Mouse (Mus musculus) adipocyte (in vitro differentiated cells): ENCODE measurements at regions not wholly inside any gene's neighbourhood (a gene's known extent, or its start where the extent isn't known, plus 50 kb on each side); places are given as distances from the start of the nearest gene placed in this dataset.

Experiments used
- DNase-seq: peaks from one replicate; pipeline ENCODE4 v3.0.0-alpha.2; 2016; ENCODE audit warnings: low spot score

DNA sequence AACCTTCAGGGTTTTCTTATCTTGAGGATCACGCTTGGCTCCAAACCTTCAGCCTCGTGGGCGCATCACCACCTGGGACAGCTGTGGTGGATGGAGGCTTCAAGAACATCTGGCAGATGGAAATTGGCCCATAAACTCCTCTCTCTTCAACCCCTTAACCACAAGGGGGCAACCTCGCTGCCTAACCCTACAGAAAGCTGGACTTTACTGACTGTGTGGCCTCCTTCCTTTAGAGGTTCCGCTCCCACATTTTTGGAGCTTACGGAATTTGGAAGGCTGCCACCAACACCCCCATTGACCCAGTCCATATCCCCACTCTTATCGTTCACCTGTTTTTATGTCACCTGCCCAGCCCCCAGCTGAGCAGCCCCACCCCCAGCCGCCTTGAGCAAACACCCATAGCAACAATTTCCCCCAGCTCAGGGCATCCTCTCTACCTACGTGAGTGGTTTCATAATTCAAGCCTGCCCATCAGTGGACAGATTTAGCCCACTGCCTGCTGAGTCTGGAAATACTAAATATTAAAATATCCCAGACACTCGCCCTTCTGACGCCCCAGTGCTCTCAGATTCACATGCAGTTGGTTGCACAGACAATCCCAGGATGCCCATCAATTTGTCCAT is 167.0 kb upstream of the Slc22a22 start:
- DNase-seq: peak; percentile 74

DNA sequence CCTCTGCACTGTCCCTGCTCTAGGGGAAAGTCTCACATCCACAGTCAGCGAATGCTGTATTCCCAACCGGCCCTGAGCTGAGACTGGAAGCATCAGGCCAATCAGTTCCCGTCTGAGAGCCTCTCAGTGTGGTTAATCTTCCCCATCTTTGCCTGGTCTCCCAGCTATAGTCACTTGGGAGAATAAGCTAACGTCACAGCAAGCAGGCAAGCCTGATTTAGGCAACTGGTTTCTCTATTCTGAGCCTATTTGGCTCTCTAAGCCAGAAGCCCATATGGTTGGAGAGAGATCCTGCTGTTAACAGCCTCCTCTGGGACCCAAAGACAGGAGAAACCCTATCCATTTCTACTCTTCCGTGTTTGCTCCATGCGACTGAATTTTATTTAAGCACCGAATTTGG is 161.7 kb upstream of the Slc22a22 start:
- no peak for DNase-seq

DNA sequence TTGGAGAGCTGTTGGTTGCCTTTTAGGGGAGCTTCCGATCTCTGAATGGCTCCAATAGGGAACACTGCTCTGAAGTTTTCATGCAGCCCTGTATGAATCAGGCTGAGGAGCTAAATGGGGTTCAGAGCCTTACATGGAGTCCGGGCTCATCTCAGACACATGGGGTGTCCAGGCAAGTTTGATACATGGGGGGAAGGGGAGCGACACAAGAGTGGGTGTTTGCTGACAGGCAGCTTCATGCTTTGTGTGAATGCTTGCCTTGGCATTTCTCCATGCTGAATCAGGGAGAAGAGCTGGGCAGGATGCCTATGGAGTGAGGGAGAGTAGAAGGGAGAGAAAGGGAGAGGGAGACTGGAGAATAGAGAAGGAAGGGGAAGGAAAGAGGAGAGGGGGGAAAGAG is 155.6 kb upstream of the Slc22a22 start:
- peak; percentile 70 for DNase-seq

DNA sequence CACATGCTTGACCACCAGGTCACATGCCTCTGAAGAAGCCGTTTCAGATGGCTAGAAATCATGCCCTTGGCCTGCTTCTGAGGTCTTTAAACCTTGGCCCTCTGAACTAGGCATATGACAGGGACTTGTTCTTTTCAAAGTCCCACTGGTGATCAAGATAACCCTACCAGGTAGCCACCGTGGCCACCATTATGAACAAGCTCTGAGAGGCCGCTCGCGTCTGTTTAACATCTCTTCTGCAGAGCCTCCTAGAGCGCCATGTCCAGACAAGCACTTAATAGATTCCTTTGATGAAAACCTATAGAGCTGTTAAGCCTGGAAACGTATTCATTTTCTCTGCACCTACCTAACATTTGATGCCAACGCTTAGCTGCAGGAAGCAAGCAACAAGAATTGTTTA is 155.1 kb upstream of the Slc22a22 start:
- DNase-seq: no peak

DNA sequence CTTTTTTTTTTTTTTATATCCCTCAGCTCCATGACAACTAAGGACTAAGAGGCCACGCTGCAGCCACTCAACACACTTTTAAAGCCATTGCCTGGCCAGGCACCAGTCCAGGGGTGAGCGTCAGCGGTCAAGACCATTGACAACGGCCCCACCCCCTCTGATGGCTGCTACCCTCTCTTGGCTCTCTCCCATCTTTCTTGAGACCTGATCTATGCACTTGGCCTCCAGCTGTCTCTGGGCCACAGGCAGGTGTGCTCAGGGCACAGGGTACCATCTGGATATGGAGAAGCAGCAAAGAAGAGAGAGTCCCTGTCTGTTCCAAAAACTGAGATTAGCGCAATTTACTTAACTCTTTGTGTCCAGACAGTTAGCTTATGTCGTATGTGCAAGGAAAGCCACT is 141.0 kb upstream of the Slc22a22 start:
- DNase-seq: no peak

DNA sequence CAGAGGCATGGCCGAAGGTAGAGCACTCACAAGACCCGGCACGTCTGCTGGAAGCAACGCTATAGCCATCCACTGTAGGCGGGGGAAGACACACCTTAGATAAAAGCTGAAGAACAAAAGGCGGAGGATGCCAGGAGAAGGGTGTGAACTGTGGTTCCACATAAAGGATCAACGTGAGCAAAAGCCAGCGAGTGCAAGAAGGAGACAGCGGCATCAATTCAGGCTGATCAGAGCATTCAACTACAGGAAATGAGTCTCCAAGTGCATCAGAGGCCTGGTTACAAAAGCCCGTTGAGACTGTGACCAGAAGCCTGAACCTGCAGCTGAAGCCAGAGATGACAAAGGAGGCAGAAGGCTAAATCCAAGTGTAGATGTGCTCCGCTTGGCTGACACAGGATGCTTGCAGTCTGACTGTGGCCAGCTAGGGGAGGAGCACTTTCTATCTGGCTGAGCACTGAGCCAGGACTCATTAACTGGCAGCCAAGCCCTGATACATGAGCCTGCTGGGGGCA is 139.5 kb upstream of the Slc22a22 start:
- peak; percentile 18 for DNase-seq

DNA sequence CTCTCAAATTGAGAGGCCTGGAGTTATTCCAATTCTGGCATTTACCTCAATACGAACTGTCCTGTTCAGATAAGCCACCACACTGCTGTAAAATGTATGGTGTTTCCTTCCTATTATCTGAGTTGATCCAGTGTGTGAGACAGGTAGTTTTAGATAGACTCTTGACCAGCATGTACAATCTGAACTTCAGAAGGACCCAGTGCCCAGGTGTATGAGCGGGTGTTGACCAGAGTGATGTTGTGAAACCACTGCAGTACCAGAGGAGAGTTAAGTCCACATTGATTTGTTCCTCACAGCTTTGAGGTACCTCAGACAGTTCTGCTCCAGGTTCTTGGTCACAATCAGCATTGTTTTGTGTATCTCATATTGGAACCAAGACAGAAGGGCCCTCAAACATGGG is 132.6 kb upstream of the Slc22a22 start:
- DNase-seq: no peak

DNA sequence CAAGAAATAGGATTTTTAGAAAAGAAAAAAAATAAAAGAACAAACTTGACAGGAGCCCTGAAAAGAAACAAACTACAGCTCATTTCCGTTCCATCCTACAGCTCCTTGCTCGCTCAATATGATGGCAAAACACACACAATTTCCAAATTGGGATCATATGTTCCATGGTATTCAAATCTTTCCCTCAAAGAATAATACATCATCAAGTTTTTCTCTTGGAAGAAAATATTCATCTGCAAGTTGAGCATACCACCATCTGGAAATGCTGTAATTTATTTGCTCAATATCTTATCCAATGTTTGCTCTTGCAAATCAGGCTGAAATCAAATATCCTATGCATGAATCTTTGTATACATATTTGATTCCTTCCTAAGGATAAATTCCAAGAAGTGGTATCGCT is 131.1 kb upstream of the Slc22a22 start:
- no peak for DNase-seq

DNA sequence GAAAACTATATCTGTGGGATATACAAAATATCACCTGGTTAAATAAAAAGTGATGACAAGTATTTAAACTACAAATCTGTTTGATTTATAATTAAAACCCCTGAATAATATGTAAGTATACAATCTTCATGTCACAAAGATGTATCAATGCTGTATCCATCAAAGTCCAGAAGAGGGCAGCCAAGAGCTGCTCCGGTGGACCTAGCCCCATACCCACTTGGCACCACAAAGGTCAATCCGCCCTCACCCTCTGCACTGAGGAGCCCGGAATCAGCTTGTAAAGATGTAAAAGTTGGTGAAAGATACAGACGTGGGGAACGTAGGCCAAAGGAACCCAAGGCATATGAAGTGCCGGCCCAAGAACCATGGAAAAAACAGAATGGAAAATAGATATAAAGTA is 123.1 kb upstream of the Slc22a22 start:
- peak; percentile 71 for DNase-seq

DNA sequence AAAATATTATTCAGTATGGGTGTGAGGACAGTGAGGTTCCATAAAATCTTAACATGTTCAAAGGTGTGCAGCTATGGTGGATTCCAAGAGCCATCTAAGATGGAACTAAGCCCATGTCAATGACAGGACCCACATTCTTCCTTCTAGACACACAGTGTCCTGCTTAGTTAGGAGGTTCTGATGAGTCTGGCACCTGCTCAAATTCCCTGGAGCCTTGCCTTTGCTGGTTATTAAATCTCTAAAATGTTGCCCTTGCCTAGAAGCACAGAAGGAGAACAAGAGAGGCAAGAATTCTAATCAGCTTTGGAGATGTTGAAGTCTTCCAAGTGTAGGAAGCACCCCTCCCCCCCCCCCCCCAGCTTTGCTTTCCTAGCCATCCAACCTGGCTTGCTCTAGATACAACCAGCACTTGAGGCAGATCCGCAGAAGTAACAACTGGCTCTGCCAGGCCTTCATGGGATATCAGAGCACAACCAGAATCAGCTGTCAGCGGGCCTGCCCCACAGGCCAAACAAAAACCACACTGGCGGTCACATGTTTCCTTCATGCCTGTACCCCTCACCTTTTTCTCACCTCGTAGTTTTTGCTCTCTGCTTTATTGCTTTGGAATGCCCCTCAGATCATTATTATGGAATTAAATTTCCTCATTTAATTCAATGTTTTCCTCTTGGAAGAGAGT is 116.0 kb upstream of the Slc22a22 start:
- no peak for DNase-seq

DNA sequence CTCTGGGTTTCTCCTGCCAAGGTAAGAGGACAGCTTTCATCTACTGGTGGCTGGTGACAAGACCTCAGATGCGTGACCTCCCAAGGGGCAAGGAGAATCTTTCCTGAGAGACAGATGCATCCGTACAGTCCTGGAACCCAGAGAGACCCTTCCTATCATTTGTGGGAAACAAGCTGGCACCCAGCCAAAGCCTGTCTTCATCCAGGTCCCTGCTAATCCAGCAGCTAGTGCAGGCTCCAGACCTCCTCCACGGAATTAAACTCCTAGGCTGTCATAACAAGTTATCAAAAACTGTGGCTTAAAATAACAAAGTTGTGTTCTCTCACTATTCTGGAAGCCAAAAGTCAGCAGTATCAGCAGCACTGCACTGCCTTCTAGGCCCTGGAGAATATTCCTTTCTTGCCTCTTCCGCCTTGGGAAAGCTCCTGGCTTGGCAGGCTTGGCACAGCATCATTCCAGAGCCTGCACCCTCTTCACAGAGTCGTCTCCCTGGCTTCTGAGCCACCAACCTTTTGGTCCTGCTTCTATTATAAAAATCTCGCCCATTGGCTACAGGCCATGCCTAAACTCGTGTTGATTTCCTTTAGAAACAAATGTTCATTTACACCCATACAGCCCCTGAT is 113.3 kb upstream of the Slc22a22 start:
- no peak for DNase-seq

DNA sequence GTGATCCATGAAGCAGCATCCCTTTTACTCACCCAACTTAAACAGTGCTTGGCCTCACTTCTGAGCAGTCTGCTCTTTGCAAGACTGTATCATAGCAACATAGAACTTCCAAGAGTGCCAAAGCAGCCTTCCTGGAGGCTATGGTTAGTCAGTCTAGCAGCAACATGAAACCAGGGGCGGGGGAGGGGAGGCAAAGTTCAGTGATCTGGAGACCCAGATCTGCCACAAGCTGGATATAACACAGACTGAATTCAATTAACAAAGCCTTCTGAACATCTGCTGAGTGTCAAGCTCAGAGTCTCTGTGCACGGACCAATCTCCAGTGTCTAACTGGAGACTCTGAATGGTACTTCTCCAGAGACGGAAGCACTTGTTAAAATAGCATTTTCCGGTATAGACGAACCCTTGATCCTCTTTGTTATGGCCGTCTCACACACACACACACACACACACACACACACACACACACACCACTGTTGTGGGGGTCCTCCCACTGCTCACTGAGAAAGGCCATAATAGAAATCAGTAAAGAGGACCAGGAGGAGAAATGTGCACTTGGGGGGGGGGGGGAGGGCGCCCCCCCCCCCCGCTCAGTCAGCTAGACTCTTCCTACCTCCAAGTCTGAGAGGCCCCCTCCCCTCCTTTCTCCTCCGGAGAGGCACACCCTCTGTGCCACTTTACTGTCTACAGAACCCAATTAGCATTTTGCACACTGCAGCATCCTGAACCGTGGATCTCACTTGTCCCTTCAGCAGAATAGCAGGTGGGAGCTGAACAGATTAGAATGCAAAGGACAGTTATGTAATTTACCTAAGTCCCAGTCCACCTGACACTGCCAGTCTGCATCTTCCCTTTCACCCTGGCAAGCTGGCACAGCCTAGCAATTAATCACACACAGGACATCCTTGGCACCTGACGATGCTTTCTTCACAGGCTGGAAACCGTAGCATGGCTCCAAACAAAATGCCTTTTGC is 112.3 kb upstream of the Slc22a22 start:
- peak; percentile 5 for DNase-seq

DNA sequence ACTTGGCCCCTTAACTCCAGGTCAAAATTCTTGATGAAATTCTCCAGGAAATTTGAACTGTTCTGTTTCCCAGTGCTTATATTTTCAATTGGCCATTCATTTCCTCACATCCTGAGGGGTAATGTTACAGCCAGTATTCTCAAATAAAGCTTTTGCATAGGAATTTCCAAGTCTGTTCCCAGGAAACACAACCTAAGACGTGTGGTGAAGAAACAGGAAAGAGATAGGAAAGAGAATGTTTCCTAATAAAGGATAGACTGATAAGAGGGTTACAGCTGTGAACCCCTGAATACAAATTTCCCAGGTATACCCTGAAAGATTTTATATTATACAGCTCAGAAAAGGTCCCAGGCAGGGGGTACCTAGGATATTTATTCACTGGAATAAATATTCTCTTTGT is 108.0 kb upstream of the Slc22a22 start:
- no peak for DNase-seq

DNA sequence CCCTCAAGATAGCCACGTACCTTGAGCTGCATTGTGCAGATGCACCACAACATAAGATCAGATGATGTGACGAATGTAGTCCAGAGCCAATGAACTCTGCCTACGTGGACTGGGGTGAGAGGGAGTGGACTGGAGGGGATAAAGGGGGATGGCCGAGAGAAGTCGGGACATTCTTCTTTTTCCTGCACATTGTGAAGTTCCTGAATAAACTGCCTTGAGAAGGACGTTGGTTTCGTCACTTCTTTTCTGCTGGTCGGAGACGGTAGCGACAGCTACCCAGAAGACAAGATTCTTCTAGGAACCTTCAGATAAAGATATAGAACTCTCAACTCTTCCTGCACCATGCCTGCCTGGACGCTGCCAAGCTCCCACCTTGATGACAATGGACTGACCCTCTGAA is 107.1 kb upstream of the Slc22a22 start:
- DNase-seq: no peak

DNA sequence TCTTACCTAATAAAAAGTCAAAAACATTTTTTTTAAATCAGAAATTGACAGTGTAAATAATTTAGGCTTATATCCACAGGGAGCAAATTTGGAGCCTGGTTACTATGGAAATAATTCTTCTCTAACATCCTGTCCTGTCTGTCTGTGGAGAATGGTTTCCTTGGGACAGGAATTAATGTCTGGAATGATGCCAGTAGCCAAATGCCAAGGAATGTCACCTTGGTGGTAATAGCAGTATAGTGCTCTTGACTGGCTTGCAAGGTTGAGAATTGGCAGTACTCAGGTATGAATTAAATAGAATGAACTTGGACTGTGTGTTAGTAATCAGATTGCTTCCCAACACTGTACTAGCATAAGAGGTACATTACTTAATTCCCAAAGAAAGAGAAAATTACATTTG is 103.8 kb upstream of the Slc22a22 start:
- no peak for DNase-seq

DNA sequence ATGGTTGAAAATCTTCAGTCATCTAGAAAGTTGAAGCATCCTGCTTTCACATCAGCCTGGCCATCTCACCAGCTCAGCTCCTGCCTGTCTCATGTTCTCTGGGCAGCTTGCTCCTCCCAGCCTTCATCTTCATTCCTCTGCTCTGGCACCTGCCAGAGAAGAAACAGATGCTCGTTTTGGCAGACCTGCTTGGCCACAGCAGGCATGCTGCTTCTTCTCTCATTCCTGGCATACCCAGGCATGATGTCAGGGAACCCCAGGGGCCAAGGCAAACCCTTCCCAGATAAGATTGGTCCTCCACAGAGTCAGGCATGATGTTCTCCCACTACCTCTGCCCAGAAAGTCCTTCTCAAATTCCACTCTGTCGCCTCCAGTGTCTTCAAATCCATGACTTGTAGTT is 101.4 kb upstream of the Slc22a22 start:
- DNase-seq: no peak

DNA sequence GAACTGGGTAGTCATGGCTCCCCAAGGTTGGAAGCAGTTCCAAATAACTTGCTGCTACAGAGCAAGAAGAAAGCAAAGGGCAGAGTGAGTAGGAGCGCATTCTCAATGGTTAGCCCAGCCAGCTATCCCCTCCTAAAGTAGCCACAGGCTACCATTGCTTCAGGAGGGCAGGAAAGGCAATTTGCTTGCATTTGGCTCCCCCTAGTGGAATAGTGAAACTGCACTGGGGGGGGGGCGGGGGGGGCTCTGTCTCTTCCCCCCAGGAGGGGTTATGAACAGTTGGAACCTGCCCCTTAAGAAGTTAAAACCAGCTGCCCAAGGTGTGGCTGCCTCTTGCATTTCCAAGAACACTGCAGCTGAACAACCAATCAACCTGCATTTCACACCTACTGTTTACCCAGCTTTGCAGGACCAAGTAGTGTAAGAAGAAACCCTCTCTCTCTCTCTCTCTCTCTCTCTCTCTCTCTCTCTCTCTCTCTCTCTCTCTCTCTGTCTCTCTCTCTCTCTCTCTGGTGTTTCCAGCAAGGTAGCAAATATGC is 96.7 kb upstream of the Slc22a22 start:
- DNase-seq: peak; percentile 24

DNA sequence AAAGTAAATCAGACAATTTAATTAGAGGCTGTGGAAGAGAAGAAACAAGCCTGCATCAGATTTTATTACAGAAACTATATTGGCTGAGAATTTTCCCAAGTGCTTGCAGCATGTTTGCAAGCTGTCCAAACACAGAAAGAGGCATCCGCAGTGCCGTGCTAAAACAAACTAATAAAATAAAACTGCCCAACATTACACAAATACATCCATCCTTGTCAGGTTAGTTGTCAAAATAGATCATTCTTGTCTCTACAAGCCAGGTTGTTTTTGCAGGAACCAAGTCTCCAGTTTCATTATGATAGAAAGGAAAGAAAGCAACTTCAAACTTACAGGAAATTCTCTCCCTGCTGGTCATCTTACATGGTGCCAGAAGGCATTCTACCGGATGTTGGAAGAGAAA is 95.0 kb upstream of the Slc22a22 start:
- DNase-seq: no peak

DNA sequence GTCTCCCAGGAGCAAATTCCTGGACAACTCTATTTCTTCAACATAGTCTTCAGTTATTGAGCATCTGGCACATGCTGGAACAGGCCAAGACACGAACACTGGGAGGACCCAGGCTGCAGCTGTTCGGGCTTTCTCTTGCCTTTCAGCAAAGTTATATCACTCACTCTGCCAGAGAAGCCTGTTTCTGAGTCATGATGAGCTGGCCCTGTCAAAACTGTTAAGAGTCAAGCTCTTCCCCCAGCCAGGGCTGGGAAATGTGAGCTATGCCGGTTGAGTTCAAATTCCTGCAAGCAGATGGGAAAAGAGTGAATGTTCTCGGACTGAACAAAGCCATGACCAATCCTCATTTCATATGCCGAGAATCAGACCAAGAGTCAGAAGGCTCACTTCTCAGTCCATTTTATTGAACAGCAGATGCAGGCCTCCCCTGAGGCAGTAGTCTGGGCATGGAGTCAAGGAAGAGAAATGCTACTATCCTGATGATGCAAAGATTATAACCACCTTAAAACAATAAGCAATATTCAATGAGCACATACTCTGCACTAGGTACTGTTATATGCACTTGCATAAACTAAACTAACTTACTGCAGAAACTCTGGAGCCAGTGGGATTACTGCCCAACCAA is 90.7 kb upstream of the Slc22a22 start:
- peak; percentile 57 for DNase-seq

DNA sequence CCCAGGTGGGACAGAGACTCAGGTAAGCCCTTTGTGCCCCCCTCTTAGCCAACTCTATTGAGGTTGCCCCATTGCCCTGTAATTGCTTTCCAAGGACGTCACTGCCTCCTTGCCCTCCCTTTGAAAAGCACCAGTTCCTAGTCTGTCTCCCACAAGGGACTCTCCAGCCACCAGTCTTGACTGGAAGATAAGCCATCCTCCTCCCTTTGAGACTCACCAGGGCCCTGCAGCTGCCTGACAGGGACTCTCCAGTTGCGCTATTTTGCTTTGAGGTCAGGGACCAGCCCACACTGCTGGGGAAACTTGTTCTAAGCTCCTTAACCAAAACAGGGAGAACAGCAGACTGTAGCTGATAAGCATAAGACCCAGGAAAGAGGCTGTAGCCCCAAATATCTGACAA is 69.7 kb upstream of the Slc22a22 start:
- DNase-seq: no peak

DNA sequence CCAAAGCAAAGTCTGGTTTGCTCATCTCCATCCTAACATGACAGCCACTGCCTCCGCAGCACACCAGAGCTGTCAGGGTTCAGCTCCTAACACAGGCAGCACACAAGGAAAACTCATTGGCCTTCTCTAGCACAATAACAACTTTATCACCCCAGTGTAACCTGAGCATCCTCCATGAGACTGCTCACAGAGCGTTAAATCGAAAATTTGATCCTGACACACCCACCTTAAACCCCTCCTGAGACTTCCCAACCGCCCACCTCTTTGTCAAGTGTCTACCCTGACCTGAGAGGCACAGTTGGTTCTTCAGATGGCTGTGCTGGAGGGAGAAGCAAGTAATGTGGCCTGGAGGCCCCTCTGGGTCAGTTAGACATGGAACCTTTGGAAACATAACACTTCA is 67.7 kb upstream of the Slc22a22 start:
- no peak for DNase-seq

DNA sequence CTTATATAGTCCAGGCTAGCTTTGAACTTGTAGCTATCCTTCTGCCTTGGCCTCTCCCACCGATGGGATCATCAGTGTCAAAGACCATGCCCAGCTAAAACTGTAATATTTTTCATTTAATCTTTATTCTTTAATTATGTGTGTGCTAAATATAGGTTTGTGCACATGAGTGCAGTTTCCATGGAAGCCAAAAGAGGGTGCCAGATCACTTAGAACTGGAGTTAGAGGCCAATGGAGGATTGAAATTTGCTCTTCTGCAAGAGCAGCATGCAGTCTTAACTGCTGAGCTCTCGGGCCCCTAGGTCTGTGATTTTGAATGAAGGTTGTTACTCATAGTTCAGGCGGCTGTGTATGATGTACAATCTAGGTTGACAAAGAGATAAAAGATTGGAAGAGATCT is 66.6 kb upstream of the Slc22a22 start:
- peak; percentile 8 for DNase-seq
